Mouse (Mus musculus) megakaryocyte, embryonic 14.5 days (primary cell): Measurements from ENCODE around the gene Dcaf11.

Source experiments
- FLI1 ChIP-seq: IDR thresholded peaks from 2 replicates; pipeline ENCODE4 v1.6.1; 2012; ENCODE audit warnings: low read length, inconsistent platforms, mixed read lengths
- GATA1 ChIP-seq: IDR thresholded peaks from 3 replicates; pipeline ENCODE4 v1.6.1; 2012; ENCODE audit warnings: mixed read lengths, low read length, inconsistent platforms, borderline replicate concordance

- TF ChIP-seq FLI1 (no peak), GATA1 (no peak)
Measured at GRCm38 (mm10) chr14:55585566-55585960, 25.8 kb downstream of the Dcaf11 start.
